Comparison of ENCODE assay signal across 9 mouse cellular contexts in the genomic region with DNA sequence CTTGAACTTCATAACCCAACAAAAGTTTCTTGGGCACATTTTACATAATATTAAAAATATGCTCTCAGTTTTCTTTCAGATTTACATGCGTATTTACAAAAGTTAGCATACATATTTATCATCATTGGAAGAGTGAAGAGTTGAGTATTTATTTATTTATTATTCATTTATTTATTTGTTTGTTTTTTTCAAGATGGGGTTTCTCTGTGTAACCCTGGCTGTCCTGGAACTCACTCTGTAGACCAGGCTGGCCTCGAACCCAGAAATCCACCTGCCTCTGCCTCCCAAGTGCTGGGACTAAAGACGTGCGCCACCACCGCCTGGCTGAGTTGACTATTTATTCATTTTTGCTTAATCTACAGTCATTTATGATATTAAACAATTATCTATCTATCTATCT. TPM values are rescaled to one million over a fixed set of nuclear protein-coding genes. Genes with fewer than 3 reads are reported as not detected.
DNase-seq lines count a peak whose midpoint lies in the region; ATAC-seq and TF ChIP-seq lines count a peak whose summit lies in the region.
"Not testable (repeated sequence)": the region's sequence is repeated elsewhere in the genome, so short reads cannot be mapped to it uniquely, and the experiment has no call there.
"Had no signal": no experiment of that assay in that cellular context is flagged by ENCODE, and none has a peak within 500 bp of the region (broad histone marks: within the 10 kb centered on the region; RNA-seq: fewer than 3 reads in every experiment).

No protein-coding gene starts in this region.

- not testable (repeated sequence) for H3K9me3 ChIP-seq in MEL (replicated peaks; ENCODE audit: insufficient read depth, low read length)

- TF ChIP-seq RAD21 in MEL (IDR thresholded peaks at IDR 0.05; ENCODE audit: low read depth, low read length): not testable (repeated sequence)

- not testable (repeated sequence) for H3K4me1 ChIP-seq in MEL (ENCODE audit: control insufficient read depth in 1 of 2, insufficient read depth in 2 of 2, low read length in 2 of 2)

- not testable (repeated sequence) for TF ChIP-seq POLR2A in MEL (IDR thresholded peaks at IDR 0.05; ENCODE audit: control insufficient read depth in 1 of 2, insufficient read depth in 1 of 2, low read depth in 1 of 2, low read length in 2 of 2, poor library complexity in 1 of 2)

- POLR2A ChIA-PET in Patski (lab: Charles Lee): not testable (repeated sequence)

- H3K79me2 ChIP-seq in MEL (ENCODE audit: control insufficient read depth, insufficient read depth, low read length, poor library complexity): not testable (repeated sequence)

- H3K36me3 ChIP-seq in MEL (ENCODE audit: control insufficient read depth in 1 of 2, insufficient read depth in 2 of 2, low read length in 2 of 2): not testable (repeated sequence)

- in situ Hi-C loops in Patski (cut with MboI; ENCODE audit: low pct_unique_long_range_greater_than_20kb): not testable (repeated sequence)

- H3K4me3 ChIP-seq in MEL (ENCODE audit: control insufficient read depth in 1 of 2, insufficient read depth in 1 of 2, low read depth in 2 of 2, low read length in 2 of 2): not testable (repeated sequence)

- CTCF ChIA-PET in Patski (lab: Charles Lee): not testable (repeated sequence)

- not testable (repeated sequence) for TF ChIP-seq EP300 in MEL (IDR thresholded peaks at IDR 0.05; ENCODE audit: low read depth in 1 of 2, low read length in 2 of 2)

- not testable (repeated sequence) for H3K27me3 ChIP-seq in MEL (ENCODE audit: control insufficient read depth in 1 of 2, insufficient read depth in 2 of 2, low read length in 2 of 2); Patski

- intact Hi-C loops in left cerebral cortex, postnatal 14 days (cut with DNase I): not testable (repeated sequence)

- not testable (repeated sequence) for ATAC-seq in Patski

- not testable (repeated sequence) for TF ChIP-seq CTCF in MEL (IDR thresholded peaks at IDR 0.05 in 2 of 3, conservative IDR thresholded peaks at IDR 0.05 in 1 of 3; ENCODE audit: control insufficient read depth in 1 of 3, insufficient read depth in 1 of 3, low read depth in 2 of 3, low read length in 3 of 3, poor library complexity in 1 of 3, severe bottlenecking in 1 of 3); Patski (IDR thresholded peaks at IDR 0.05)

- DNase-seq in 3T3-L1 (ENCODE audit: low read depth, low spot score) (peak; percentile 8), ES-CJ7 (ENCODE audit: low read depth, low spot score) (peak; percentile 12), MEL (ENCODE audit: low read depth, low spot score) (peak; percentile 11), Patski (ENCODE audit: low read depth, low spot score) (peak; percentile 17), WW6 (ENCODE audit: low read depth, low spot score) (peak; percentile 60)
- peak; percentile 25 for DNase-seq in forelimb bud, embryonic 11.5 days (ENCODE audit: low read depth, low spot score)
- DNase-seq in heart, adult 11 months: peak; percentile 75
- peak; percentile 2 to 3 for DNase-seq in left cerebral cortex, postnatal 14 days (ENCODE audit: low spot score in 2 of 2)

- H3K9ac ChIP-seq in MEL (ENCODE audit: control insufficient read depth, low read depth, low read length, poor library complexity, severe bottlenecking): not testable (repeated sequence)

- H3K27ac ChIP-seq in MEL (ENCODE audit: control insufficient read depth, low read depth, low read length): not testable (repeated sequence)

RNA-seq across cellular contexts. Expression of a gene that starts 9.0 kb away (rescaled TPM):
- 0.13 and 0.19 TPM in 2 replicates for total RNA-seq in MEL (2012; rRNA removed)
- polyA plus RNA-seq in MEL (2012; ENCODE audit: insufficient read depth in 1 of 2, insufficient read length in 2 of 2, low read depth in 1 of 2, low replicate concordance in 2 of 2, missing spikeins in 1 of 2) (under 1 TPM in 1 of 2 experiments, not detected in 1; 0.07 TPM), Patski (2021) (0.26 TPM)
- 1 to 10 TPM; 2.8 to 3.6 TPM for total RNA-seq in left cerebral cortex, postnatal 14 days (2021)
- polyA plus RNA-seq: G1E had no signal

Comparison
In these comparisons a context has a peak if more than half of its experiments do, and no peak if none do; other contexts are left out.
1. DNase-seq: peak in every context shown above with its lines; median percentile 75 in heart, adult 11 months; 60 in WW6; 25 in forelimb bud, embryonic 11.5 days; 17 in Patski; 12 in ES-CJ7; 11 in MEL; 8 in 3T3-L1; 2 in left cerebral cortex, postnatal 14 days.